Mouse (Mus musculus) cerebellum, adult 11 months (tissue): ENCODE results near the gene Gins2.

ENCODE experiments used
- DNase-seq: peaks from one replicate; pipeline ENCODE4 v3.0.0; 2022

Gene Gins2

DNA sequence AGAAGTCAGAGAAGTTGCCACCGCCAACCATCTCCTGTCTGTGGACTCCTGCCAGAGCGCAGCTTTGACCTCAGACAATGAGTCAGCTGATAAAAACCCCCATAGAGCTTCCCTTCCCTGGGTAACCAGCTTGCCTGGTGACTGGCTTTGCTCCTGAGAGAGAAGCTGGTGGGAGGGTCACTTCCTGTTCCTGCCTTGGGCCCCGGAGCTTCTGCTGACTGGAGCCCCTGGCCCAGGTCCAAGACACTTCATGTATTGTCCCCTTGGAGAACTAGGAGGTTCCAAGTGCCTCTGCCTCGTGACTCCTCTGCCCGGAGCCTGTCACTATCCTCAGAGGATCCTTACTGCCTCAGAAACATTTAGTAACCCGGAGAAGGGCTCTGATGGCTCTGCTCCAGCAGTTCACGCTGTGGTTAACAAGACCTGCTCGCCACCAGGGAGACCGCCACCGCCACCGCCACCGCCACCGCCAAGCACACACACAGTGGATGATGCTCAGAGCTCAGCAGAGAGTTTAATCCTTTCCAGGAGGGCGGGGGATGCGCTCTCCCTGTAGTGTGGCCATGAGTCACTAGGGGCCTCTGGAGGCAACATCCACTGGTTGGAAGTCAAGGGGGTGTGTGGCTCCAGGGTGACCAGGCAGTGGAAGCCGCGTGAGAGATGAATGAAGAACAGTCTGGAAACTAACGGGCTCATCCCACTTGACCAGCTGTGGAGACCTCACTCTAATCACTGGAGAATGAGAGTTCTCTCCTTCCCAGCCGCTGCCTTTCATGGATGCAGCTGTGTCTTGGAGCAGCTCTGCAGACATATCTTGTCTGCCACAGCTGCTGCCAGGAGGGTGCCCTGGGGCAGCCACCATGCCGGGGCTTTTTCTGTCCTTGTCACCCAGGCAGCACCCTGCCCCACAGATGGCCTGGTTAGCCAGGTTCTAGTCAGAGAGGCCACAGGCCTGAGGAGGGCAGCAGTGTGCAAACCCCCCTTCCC, 25.0 kb downstream of the Gins2 start:
- DNase-seq = no peak

DNA sequence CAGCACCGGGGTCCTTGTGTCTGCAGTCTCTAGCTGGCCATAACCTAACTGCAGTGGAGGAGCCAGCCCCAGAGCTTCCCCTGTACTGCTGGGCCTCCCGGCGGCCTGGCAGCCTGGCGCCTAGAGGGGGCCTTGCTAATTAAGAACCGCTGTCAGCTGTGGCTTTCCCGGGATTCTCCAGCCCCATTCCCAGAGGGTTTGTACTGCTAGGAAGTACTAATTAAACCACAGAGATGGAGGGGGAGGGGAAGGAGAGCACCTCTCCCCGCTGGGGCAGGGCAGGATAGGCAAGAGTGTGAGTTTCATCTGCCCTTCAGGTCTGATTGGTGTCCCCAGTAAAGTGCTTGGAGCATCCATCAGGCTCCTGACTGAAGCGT, 25.8 kb downstream of the Gins2 start:
- no peak for DNase-seq

DNA sequence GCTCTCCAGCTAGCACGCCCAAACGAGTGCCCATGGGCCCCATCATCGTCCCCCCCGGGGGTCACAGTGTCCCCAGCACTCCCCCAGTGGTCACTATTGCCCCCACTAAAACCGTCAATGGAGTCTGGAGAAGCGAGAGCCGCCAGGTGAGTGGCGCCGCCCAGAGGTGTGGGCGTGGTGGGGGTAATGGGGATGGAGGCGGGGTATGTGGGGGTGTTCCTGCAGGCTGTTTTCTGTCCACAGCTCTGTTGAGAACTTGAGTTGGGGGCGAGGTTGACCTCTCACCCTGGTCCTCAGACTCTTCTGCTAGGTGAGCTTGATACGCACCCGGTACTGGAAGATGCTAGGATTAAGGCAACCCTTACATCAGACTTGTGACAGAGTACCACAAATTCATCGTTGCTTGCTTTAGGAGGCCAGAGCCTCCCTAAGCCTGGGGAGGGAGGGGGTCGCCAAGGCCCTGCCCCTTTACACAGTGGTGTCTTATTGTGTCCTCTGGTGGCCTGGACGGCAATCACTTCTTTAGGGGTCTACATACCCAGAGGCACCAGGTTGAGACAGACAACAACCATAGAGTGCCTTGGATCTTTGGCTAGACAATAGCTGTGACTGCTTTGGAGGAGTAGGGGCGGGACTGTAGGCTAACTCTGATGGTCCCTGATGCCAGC, 26.3 kb downstream of the Gins2 start:
- no peak for DNase-seq

DNA sequence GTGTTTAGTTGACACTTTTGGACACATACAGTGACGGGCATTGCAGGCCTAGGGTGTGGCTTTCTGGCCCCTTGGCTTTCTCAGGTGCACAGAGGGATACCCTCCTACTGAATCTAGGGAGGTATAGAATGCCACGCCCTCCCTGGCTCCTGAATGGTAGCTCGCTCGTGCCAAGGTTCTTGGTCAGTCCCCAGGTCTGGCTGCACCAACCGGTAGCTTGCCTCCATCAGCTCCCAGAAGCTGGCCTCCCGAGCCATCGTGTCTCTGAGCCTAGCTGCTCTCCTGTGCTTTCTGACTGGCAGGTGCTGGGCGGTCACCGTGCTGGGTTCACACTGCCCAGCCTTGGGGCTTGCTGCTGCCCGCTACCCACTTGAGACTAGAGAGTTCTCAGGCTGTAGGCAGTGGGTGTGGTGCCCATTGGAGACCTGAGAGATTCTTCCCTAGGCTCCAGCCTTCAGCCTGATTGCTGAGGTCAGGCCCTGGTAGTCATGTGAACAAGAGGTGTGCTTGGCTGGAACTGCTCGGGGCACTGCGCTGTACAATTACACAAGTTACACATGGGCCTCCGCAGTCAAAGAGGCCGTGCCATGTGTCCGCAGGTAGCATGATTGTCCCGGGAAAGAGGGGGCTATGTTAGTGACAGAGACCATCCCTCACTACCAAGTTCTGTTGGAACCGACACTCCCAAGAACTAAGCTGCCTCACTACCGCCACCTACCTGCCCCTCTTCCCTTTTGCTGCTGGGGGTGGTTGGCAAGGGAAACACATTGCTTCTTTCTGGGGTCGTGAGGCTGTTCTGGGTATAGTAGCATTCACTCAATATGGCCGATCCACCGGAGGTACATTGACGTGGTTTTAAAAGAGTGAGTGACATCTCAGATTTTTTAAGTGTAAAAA, 27.3 kb downstream of the Gins2 start:
- DNase-seq = no peak

DNA sequence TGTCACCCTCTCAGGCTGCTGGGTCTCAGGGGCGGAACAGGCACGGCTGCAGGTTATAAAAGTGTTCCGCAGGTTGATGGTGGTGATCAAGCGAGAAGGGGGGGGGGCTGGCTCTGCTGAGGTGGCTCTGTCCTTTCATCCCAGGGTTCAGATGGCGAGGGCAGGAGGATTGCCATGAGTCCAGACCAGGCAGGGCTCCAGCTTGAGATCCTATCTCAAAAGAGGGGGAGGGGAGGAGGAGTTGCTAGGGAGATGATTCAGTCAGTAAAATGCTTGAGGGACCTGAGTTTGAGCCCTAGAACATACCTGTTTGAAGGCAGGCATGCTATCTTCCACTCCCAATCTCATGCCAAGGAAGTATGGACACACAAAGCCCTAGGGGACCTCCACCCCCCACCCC, 28.6 kb downstream of the Gins2 start:
- no peak for DNase-seq

DNA sequence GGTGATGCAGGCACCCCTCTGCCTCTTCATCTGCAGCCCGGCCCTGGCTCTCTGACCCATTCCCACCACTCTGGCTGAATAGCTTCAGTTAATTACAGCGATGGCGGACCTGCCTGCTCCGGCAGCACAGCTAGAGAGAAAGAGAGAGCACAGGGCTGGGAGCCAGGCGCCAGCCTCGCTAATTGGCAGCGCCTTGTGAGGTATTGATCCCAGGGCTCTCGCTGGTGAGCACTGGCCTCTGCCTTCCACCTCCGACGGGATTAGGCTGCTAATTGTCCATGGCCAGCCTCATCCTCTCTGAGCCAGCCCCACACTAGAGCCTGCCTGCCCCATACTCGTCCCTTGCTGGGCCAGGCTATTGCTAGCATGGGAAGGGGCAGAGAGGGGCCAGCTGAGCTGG, 29.4 kb downstream of the Gins2 start:
- DNase-seq = no peak

DNA sequence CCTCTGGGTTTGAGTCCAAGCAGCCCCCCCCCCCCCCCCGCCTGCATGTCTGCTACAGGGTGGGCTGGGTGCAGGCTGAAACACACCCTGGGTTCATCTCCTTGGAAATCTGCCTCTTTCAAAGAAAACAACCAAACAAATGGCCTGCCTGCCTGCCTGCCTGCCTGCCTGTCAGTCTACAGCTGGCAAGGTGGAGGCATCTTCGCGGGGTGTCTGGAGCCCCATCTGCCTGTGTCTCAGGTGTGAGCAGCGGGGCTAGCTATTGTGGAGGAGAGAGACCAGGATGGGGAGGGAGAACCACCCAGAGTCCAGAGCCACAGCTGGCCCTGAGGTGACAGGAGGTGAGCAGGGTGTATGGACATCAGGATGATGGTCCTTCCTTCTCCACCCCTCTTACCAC, 30.9 kb downstream of the Gins2 start:
- DNase-seq = no peak

DNA sequence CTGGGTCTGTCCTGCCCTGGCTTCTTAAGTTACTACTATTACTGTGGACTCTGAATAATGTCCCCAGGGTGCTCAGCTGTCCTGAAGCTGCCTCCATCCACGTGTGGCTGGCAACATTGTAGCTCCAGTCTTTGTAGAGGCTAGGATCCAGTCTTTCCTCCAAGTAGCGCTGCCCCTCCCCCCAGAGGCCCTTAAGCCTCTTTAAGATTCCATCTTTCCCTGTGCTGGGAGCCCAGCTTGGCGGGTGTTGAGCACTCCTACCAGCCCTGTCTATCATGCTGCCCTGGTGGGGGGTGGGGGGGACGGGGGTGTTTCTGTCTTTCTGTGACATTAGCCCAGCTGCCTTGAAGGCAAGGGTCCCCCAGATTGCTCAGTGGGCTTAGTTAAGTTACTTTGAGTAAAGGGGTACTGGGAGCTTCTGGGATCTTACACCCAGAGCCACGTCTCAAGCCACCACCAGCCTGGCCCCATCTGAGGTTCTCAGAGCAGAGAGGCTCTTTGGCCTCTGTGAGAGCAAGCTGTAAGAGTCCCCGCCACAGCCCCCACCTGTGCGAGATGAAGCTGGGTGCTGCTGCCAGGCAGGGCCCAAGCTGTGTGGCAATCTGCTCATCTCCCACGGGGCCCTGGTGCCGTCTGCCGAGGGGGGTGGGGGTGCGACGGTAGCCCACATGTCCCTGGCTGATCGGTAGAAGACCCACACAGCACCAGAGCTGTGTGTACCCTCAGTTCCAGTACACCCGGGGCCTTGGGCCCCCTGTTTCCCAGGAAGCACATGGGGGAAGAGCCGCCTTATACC, 31.7 kb downstream of the Gins2 start:
- DNase-seq = peak; percentile 73

DNA sequence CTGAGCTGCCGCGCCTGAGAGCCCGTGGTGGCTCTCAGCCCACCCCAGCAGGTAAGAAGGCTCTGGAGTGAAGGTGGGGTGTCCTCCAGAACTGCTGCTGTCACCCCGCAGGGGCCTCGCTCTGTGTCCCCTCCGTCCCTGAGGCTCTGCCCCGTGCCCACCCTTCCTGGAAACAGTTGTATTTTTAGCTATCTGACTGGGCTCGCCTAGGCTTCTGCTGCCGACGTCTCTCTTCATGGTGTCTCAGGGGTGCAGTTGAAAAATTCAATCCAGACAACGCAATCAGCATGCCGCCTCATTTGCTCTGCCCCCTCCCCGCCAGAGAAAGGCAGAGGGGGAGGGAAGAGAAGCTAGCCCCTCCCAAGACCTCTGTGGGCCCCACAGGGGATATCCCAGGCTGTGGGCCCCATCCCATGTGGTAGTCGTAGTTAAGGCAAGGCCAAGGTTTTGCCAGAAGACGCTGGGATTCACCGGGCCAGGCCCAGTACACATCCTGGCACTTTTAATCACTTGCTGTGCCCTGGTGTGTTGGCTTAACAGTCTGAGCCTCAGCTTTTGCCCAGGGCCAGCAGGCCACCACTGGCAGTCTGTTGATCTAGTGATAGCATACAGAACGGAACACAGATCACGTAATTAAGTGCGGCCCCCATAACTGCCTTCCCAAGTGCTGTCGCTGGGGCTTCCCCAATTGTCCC, 32.8 kb downstream of the Gins2 start:
- no peak for DNase-seq

DNA sequence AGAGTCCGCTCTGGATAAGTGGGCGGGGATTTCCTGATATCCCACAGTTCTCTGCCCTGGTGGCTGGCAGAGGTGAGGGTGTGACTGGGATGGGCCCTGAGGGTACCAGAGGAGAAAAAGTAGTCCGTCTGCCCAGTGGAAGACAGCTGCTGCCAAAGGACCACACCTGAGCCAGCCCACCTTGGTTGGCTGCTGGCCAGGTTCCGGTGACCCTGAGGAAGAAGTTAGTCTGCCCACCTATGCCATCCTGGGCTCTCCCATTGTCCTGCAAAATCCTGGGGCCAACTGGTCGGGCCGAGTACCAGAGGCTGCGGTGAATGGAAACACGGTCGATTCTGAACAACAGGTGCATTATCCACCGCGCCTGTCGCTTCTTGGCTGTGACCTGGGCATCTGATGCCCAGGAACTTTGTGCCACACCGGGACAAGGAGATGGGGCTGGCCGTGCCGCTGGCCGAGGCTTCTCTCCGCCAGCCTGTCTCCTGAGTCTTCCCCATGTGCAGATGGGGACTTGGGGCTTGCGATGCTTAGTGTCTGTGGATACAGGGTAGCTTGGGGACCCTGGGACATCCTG, 34.6 kb downstream of the Gins2 start:
- no peak for DNase-seq

DNA sequence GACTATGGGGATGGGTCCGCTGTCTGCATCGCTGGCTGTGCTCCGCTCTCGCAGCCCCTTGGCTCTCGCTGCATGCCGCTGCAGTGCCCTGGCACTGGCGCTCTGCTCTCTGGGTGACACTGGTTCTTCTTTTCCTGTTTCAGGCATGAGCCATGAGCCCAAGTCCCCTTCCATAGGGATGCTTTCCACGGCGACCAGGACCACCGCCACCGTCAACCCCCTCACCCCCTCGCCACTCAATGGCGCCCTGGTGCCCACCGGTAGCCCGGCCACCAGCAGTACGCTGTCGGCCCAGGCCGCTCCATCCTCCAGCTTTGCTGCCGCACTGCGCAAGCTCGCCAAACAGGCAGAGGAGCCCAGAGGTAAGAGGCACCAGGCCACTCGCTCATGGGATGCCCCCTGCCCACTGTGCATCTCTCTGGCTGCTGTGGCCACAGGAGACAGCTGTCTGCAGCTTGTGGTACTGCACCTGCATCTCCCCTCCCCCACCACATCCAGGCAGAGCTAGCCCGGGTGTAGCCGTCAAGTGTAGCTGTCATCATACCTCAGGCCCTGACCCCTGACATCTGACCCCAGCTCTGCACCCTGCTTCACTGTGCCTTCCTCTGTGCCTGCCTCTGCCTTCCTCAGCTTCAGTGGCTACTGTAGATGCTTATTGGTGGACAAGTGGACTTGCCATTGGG, 35.5 kb downstream of the Gins2 start:
- no peak for DNase-seq

DNA sequence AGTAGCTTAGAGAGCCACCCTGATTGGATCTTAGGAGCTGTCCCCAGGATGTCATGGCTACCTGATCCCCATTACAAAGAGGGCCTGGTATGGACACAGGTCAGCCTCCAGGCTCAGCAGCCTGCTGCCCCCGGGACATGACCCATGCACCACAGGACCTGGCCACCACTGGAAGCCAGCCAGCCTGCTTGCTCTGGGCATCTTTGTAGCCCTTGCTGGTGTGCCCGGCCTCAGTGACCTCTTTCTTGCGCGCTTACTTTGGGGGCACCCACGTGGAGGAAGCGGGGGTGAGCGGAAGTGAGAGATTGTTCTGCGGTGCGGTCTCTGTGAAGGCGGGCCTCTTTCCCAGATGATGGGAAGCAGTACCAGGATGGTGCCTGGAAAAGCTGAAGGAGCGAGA, 36.6 kb downstream of the Gins2 start:
- DNase-seq = no peak

DNA sequence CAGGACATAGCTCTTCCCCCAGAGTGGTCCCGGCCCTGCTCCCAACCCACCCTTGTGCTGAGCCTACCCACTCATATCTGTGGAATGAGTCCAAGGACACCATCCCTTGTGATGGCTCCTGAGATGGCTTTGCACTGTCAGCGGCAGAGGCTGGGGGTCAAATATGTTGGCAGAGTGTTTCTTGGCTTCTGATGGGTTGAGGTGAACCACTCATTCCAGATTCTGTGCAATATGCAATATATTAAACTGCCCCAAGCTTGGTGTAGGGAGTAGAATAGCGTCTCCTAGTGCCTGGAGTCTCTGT, 37.5 kb downstream of the Gins2 start:
- DNase-seq = no peak

DNA sequence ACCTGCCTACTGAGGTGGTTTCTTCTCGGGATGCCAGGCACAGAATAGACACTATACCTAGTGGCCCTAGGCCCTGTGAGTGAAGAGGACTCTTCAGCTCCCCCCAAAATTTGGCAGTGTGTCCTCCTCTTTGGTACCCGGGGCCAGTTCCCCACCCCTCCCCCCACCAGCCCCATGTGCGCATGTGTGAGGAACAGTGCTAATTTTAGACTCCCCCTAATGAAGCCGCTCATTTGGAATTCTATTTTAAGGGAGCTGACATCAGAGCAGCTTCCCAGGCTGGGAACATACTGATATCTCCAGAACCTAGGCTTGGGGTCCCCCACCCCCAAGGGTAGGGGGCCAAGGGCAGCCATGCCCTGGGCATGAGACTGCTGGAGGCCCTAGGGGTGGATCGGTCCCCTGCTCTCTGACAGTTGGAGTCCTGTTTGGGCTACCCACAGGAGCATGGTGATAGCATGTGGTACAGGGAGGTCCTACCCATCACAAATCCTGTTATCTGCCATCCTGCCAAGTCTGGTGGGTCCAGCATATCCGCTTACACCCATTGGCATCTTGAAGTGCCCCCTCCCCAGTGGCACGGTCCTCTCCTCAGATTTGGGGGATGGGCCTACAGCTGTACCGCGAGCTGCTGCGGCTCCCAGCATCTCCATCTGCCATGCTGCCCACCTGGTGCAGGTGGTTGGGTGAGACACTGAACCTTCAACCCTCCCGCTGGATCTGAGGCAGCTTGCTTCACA, 38.0 kb downstream of the Gins2 start:
- DNase-seq = no peak

DNA sequence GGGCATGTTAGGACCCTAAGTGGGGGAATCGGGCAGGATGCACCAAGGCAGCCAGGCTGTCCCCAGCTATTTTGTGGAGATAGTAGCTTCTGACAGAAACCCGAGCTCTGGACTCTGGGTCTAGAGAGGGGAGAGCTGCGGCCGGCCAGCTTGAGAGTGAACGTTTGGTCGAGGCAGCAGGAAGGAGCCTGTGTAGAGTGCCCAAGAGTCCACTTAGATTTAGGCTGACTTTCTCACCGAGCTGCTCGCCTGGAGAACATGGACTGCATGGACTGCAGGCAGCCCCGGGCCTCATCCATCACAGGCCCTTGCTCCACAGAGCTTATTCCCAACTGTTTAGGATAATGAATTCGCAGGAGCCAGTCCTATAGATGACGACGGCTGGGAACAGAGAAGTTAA, 38.7 kb downstream of the Gins2 start:
- no peak for DNase-seq

DNA sequence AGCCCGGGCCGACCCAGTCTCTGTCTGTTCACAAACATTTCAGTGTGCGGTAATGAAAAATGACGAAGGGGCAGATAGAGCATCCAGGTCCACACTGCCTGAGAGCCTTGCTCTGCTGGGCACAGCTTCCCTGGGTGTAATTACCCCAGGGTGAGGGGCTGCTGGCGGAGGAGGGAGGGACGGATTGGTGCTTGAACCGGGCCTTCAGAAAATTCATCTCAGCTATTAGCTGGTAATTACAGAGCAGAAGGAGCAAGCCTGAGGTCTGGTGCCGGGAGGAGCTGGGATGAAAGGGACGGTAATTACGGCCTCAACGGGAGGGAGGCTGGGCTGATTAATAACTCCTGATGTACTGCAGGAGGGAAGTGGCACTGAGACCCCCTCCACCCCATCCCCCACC, 39.2 kb downstream of the Gins2 start:
- no peak for DNase-seq

DNA sequence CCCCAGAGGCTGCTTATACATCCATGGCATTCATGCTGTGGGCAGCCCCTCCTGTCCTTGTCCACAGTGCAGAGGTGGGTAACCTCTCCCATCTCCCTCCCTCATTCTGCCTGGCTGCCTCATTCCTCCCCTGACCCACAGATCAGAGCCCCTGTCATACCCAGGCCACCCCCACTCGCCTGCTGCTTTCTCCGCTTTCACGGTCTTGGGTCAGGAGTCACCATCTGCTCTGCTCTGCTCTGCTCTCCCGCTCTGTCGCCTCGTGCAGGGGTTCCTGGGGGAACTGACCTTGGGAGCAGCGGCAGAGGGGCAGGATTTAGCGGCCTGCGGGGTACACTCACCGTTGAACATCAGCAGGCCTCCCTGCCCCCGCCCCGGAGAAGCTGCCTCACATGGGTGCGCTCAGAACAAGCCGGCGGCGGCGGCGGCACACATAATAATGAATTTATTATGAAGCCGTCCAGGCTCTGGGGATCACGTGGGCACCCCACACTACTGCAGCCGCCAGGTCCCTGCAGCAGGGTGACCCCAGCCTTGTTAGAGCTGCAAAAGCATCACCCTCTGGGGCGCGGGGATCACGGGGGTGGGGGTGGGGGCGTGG, 39.7 kb downstream of the Gins2 start:
- no peak for DNase-seq

DNA sequence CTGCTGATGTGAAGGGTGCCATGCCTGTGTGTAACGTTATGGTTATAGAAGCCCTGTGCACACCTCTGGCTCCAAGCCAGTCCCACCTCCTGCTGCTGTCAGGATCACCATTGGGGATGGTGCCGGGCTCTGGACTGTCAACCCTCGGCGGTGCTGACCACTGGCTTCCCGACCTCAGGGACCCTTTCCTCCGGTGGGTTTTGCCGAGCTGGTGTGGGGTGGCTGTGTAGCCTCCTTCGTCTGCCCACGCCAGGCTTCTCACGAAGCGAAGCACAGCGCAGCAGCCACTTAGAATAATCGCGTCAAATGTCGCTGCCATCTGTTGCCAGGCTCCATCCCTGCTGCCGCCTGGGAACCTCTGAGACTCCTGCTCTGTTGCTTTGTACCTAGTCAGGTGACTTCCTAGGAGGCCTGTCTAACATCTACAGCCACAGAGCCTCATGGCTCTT, 40.8 kb downstream of the Gins2 start:
- no peak for DNase-seq

DNA sequence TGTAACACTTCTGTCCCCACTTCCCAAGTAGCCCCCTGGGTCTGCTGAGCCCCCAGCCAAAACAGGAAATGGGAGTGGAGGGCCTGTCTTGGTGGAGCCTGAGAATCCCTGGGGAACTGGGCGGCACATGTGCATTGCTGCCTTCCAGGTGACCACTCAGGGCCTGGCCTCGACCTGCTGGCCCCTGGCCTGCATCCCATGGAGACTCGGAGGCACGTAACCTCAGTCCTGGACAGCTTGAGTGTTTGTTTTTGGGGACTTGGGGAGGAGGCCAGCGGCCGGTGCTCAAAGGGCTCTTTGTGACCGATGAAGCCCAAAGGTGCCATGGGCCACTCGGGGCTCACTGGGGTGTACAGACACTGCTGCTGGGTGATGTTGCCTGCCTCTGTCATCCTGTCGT, 41.5 kb downstream of the Gins2 start:
- DNase-seq = no peak

DNA sequence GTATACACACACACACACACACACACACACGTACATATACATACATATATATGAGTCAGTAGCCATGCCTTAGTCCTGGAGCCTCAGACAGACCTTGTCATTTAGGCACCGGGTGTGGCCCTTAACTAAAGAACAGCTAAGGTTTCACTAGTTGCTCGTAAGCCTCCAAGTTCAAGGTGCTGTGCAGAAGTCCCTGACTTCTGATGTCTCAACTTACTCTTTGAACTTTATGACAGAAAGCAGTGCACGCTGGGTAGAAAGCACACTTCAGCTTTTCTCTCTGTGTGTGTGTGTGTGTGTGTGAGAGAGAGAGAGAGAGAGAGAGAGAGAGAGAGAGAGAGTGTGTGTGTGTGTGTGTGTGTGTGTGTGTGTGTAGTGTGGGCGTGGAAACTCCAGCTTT, 44.9 kb downstream of the Gins2 start:
- DNase-seq = no peak
